Mouse (Mus musculus) lung, embryonic 14.5 days (tissue): ENCODE measurements around the gene Naaladl2. TPM values are rescaled to one million over a fixed set of nuclear protein-coding genes. Genes with fewer than 3 reads are reported as not detected.

Source experiments
- ATAC-seq: fragments of 200-750 bp; cut with Nextera tagmentation; 2 replicates; pipeline ENCODE4 v1.8.0; 2017; ENCODE audit warnings: mild to moderate bottlenecking, moderate TSS enrichment, moderate library complexity; ENCODE audit not compliant: insufficient read depth
- DNase-seq: peaks from one replicate; pipeline ENCODE4 v3.0.0-alpha.2; 2015
- H3K27ac ChIP-seq: fragments of 300-500 bp; sonication (generic); 2 replicates; pipeline ENCODE4 v1.5.1; 2014; ENCODE audit warnings: low read depth, mild to moderate bottlenecking, moderate library complexity
- H3K27me3 ChIP-seq: fragments of 300-500 bp; sonication (generic); 2 replicates; pipeline ENCODE4 v1.6.1; 2014; ENCODE audit warnings: low read length, control low read depth; ENCODE audit not compliant: insufficient read depth
- H3K36me3 ChIP-seq: fragments of 300-500 bp; sonication (generic); 2 replicates; pipeline ENCODE4 v1.6.1; 2014; ENCODE audit warnings: control low read depth; ENCODE audit not compliant: insufficient read depth
- H3K4me1 ChIP-seq: fragments of 300-500 bp; sonication (generic); 2 replicates; pipeline ENCODE4 v1.6.1; 2014; ENCODE audit warnings: antibody characterized with exemption, control low read depth; ENCODE audit not compliant: insufficient read depth
- H3K4me2 ChIP-seq: fragments of 300-500 bp; sonication (generic); 2 replicates; pipeline ENCODE4 v1.6.1; 2014; ENCODE audit warnings: mild to moderate bottlenecking
- H3K4me3 ChIP-seq: fragments of 300-500 bp; sonication (generic); 2 replicates; pipeline ENCODE4 v1.5.1; 2014; ENCODE audit warnings: low read depth, low read length
- H3K9ac ChIP-seq: fragments of 300-500 bp; sonication (generic); 2 replicates; pipeline ENCODE4 v1.6.1; 2014
- H3K9me3 ChIP-seq: fragments of 300-500 bp; sonication (generic); 2 replicates; pipeline ENCODE4 v1.6.1; 2016; ENCODE audit warnings: low read depth, low read length, control low read depth
- CTCF ChIP-seq: IDR thresholded peaks from 2 replicates; pipeline ENCODE4 v1.5.1; 2016; ENCODE audit warnings: antibody characterized with exemption, low read depth
- WGBS: fragments of 180-500 bp; shearing (Covaris S2); extraction: QIAGEN DNeasy Blood & Tissue Kit; methylation state at CpG from one replicate; pipeline ENCODE4 v1.1.7; 2014; 5-methylcytosine and 5-hydroxymethylcytosine counted together
- polyA plus RNA-seq: library from polyadenylated mRNA; unstranded; fragments of >200 nt; fragmentation: Nextera tagmentation; extraction: Ambion mirVana; gene quantifications from 2 replicates; pipeline ENCODE4 v1.2.1, GENCODE M21; 2014

Gene Naaladl2
- polyA plus RNA-seq, 1 experiment from 2014 or later, result 1.8 TPM

DNA sequence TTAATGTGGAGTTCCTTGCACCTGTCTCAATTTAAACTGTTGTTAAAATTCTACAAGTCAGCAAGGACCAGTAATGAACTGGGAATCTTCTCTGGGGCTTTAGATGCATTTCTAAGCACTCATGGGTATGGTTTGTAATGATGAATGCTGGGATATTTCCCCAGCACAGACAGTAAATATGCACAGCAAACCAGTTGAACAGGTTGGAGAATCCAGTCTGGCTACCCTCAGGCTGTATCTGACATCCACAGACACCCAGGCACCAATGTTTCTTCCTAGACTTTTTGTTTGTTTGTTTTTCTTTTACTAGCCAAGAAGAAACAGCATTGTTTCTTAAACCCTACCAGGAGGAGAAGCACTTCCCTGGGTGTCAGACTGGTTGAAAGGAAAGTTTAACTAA, 365.6 kb downstream of the Naaladl2 start:
- TF ChIP-seq CTCF, result no peak
- no peaks in the 10 kb centered on the region for H3K27me3 ChIP-seq
- peaks cover 5% of the 10 kb centered on the region; the same call in 1 of the 2 replicates for H3K4me1 ChIP-seq
- H3K4me3 ChIP-seq, result no peak overlapping the region
- ATAC-seq (no peak), DNase-seq (peak; percentile 33)
- H3K9me3 ChIP-seq, result no peaks in the 10 kb centered on the region
- H3K27ac ChIP-seq, result no peak overlapping the region
- H3K4me2 ChIP-seq, result no peak overlapping the region
- no peak overlapping the region for H3K9ac ChIP-seq
- H3K36me3 ChIP-seq, result no peaks in the 10 kb centered on the region

GRCm38 (mm10) chr3:24749055-24749454, 395.0 kb downstream of the Naaladl2 start:
- no peak overlapping the region for H3K9ac ChIP-seq
- no peak overlapping the region for H3K4me2 ChIP-seq
- H3K27ac ChIP-seq, result no peak overlapping the region
- no peaks in the 10 kb centered on the region for H3K9me3 ChIP-seq
- no peak for TF ChIP-seq CTCF
- H3K36me3 ChIP-seq, result no peaks in the 10 kb centered on the region
- DNase-seq (peak; percentile 33), ATAC-seq (peak; percentile 70; the same call in 1 of the 2 replicates)
- no peaks in the 10 kb centered on the region for H3K4me1 ChIP-seq
- H3K27me3 ChIP-seq, result no peaks in the 10 kb centered on the region
- 29% methylated on average over 3 of the region's 3 CpGs for WGBS
- no peak overlapping the region for H3K4me3 ChIP-seq

DNA sequence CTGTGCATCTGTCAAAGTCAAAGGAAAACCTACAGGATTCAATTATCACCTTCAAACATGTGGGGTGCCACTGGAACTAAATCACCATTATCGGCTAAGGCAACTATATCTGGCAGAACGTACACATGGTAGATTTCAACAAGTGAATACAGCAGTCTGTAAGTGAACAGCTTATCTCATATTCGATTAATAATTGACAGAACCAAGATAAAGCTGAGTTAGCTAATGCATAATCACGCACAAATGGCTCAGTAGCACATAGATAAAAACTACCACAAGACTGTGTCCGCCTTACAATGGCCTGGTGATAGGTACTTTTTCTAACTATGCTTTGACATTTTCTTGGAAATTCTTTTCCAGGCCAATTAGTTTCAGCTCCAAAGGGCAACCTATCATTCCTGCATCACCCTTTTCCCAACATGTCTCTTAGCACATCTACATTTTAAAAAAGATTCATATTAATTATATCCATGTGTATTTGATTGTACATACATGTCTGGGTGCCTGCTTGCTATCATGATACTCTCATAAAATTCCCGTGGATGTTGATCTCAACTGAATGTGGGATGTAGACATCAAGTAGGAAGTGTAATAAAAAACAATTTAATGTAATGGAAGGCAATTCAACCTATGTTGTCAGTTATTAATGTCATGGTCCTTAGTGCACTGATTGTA, 396.7 kb downstream of the Naaladl2 start:
- no peaks in the 10 kb centered on the region for H3K27me3 ChIP-seq
- DNase-seq (no peak), ATAC-seq (no peak)
- no peaks in the 10 kb centered on the region for H3K4me1 ChIP-seq
- no peak overlapping the region for H3K4me3 ChIP-seq
- no peak overlapping the region for H3K9ac ChIP-seq
- no peak overlapping the region for H3K27ac ChIP-seq
- H3K4me2 ChIP-seq, result no peak overlapping the region
- H3K36me3 ChIP-seq, result no peaks in the 10 kb centered on the region
- no peaks in the 10 kb centered on the region for H3K9me3 ChIP-seq
- 43% methylated on average over 6 of the region's 6 CpGs for WGBS
- TF ChIP-seq CTCF, result no peak

GRCm38 (mm10) chr3:24743946-24744345, 400.1 kb downstream of the Naaladl2 start:
- WGBS, result 31% methylated on average over 3 of the region's 3 CpGs
- H3K27ac ChIP-seq, result no peak overlapping the region
- no peak overlapping the region for H3K4me3 ChIP-seq

GRCm38 (mm10) chr3:24719181-24719749, 424.8 kb downstream of the Naaladl2 start:
- DNase-seq (peak; percentile 47), ATAC-seq (no peak)
- Histone ChIP-seq H3K9me3 (no peaks in the 10 kb centered on the region), H3K4me2 (no peak overlapping the region), H3K27ac (no peak overlapping the region), H3K4me3 (no peak overlapping the region), H3K9ac (no peak overlapping the region), H3K4me1 (no peaks in the 10 kb centered on the region), H3K27me3 (no peaks in the 10 kb centered on the region), H3K36me3 (no peaks in the 10 kb centered on the region)
- WGBS, result 26% methylated on average over 3 of the region's 3 CpGs
- TF ChIP-seq CTCF, result no peak

More at GRCm38 (mm10) chr3:24743946-24744345, 400.1 kb downstream of the Naaladl2 start:
- TF ChIP-seq CTCF, result no peak
- H3K4me2 ChIP-seq, result no peak overlapping the region
- ATAC-seq, result no peak
- no peak overlapping the region for H3K9ac ChIP-seq
- H3K4me1 ChIP-seq, result no peaks in the 10 kb centered on the region
- H3K27me3 ChIP-seq, result no peaks in the 10 kb centered on the region
- no peaks in the 10 kb centered on the region for H3K9me3 ChIP-seq
- DNase-seq, result no peak
- H3K36me3 ChIP-seq, result no peaks in the 10 kb centered on the region

GRCm38 (mm10) chr3:24714770-24715169, 429.3 kb downstream of the Naaladl2 start:
- Histone ChIP-seq H3K36me3 (no peaks in the 10 kb centered on the region), H3K9ac (no peak overlapping the region), H3K27me3 (no peaks in the 10 kb centered on the region), H3K9me3 (no peaks in the 10 kb centered on the region), H3K4me3 (no peak overlapping the region), H3K4me2 (no peak overlapping the region), H3K4me1 (no peaks in the 10 kb centered on the region), H3K27ac (no peak overlapping the region)
- no peak for TF ChIP-seq CTCF
- 75% methylated on average over 3 of the region's 3 CpGs for WGBS
- no peak for ATAC-seq
- DNase-seq, result no peak

DNA sequence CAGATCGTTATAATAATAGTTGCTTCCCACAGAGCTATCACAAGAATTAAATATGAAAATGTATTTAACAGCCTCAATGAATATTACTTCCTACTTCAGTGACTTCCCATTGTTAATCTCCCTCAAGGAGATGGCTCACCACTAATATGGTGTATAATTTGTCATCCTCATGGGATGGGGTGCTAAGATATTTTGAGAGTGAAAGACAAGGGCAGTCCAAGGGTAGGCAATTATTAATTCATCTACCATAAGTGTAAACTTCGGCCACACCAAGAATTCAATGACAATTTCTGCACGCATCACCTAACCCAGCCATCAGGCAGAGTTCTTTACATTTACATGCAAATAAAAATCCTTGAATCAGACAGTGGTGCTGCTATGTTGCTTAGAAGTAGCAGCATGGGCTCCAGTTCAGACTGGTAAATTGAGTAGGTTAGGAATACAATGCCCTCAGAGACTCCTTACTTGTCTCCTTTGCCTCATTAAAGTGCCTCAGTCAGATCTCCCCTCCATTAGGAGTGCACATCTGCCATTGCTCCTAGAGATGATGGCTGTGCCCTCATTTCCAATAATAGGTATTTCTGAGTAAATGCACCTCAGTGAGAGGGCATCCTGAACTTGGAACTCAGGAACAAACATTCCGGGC, 438.2 kb downstream of the Naaladl2 start:
- TF ChIP-seq CTCF, result no peak
- Histone ChIP-seq H3K36me3 (no peaks in the 10 kb centered on the region), H3K27ac (no peak overlapping the region), H3K4me1 (no peaks in the 10 kb centered on the region), H3K9me3 (no peaks in the 10 kb centered on the region), H3K27me3 (no peaks in the 10 kb centered on the region), H3K4me2 (no peak overlapping the region), H3K4me3 (no peak overlapping the region), H3K9ac (no peak overlapping the region)
- 67% methylated on average over 4 of the region's 4 CpGs for WGBS
- ATAC-seq (no peak), DNase-seq (no peak)
